Mouse (Mus musculus): Measurements from ENCODE around the gene Tars2.

DNA sequence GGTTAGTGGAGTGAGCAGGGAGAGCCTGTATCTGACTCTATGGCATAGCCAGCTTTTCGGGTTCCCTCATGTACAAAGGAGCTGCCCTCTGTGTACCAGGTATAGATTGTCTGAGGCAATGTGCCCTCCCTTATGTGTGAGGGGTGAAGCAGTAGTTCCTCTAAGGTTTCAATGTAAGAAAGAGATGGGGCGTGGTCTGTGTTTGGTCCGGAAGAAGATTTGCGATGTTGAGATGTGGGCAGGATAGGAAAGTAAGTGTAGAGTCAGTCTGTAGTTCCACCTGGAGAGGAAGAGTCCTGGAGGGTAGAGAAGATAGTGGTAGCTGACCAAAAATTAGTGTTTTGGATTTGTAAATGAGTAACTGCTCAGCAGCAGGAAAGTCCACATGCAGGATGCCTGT is 51.0 kb downstream of the Tars2 start:
- TF ChIP-seq CTCF (IDR thresholded peaks at IDR 0.05; ENCODE audit: control insufficient read depth, insufficient read depth, low read length) (no peak), POLR2A (IDR thresholded peaks at IDR 0.05; ENCODE audit: borderline replicate concordance, control insufficient read depth, low read depth, low read length) (no peak)

Data from bone marrow, adult 2 months (tissue).